Mouse (Mus musculus) thymus, adult 2 months (tissue): Measurements from ENCODE around the gene Cd248.

Source experiments
- CTCF ChIP-seq: fragments of 200-500 bp; IDR thresholded peaks from 2 replicates; pipeline ENCODE4 v1.5.1; 2012; ENCODE audit warnings: mild to moderate bottlenecking, control low read depth, low read length, moderate library complexity, borderline replicate concordance; ENCODE audit not compliant: control insufficient read depth, poor library complexity, insufficient read depth; ENCODE audit errors: extremely low read depth
- POLR2A ChIP-seq: fragments of 200-500 bp; IDR thresholded peaks from 2 replicates; pipeline ENCODE4 v1.6.1; 2012; ENCODE audit warnings: mild to moderate bottlenecking, low read length, control low read depth, moderate library complexity; ENCODE audit not compliant: control insufficient read depth, poor library complexity, insufficient read depth; ENCODE audit errors: extremely low read depth

- TF ChIP-seq POLR2A (no peak), CTCF (no peak)
These were observed 11.4 kb downstream of the Cd248 start for GRCm38 (mm10) chr19:5079279-5079678.
